Mouse (Mus musculus): ENCODE results near the gene Fam129c. TPM values are rescaled to one million over a fixed set of nuclear protein-coding genes. Genes with fewer than 3 reads are reported as not detected.

The Fam129c gene
- polyA plus RNA-seq, 1 experiment = 2.4 TPM

GRCm38 (mm10) chr8:71594324-71594722, 3.1 kb upstream of the Fam129c start:
- Histone ChIP-seq H3K4me3 (ENCODE audit: insufficient read depth, poor library complexity, severe bottlenecking) (no peak overlapping the region), H3K79me2 (ENCODE audit: control insufficient read depth, insufficient read depth) (peaks cover 22% of the 10 kb centered on the region), H3K36me3 (ENCODE audit: control insufficient read depth, insufficient read depth) (peaks cover 3% of the 10 kb centered on the region), H3K79me3 (ENCODE audit: low read depth) (peaks cover 10% of the 10 kb centered on the region), H3ac (ENCODE audit: control insufficient read depth, insufficient read length, low read depth) (no peak overlapping the region), H3K27me3 (ENCODE audit: control insufficient read depth, insufficient read depth, insufficient read length) (no peaks in the 10 kb centered on the region)
- TF ChIP-seq MAX (IDR thresholded peaks at IDR 0.05) (no peak), CTCF (IDR thresholded peaks at IDR 0.05; ENCODE audit: control insufficient read depth, insufficient read depth, insufficient read length) (no peak), FOSL1 (IDR thresholded peaks at IDR 0.05; ENCODE audit: insufficient read depth, low read length, poor library complexity, severe bottlenecking) (no peak), MYOG (IDR thresholded peaks at IDR 0.05; ENCODE audit: control insufficient read depth, extremely low read depth, insufficient read length) (no peak), MYOD1 (IDR thresholded peaks at IDR 0.05; ENCODE audit: control insufficient read depth, insufficient read length, low read depth) (no peak), CEBPB (IDR thresholded peaks at IDR 0.05; ENCODE audit: low read depth) (no peak), USF1 (IDR thresholded peaks at IDR 0.05; ENCODE audit: low read depth) (no peak)

GRCm38 (mm10) chr8:71595862-71596261, 1.6 kb upstream of the Fam129c start:
- Histone ChIP-seq H3K79me3 (ENCODE audit: low read depth) (peaks cover 10% of the 10 kb centered on the region), H3K36me3 (ENCODE audit: control insufficient read depth, insufficient read depth) (peaks cover 3% of the 10 kb centered on the region), H3ac (ENCODE audit: control insufficient read depth, insufficient read length, low read depth) (no peak overlapping the region), H3K4me3 (ENCODE audit: insufficient read depth, poor library complexity, severe bottlenecking) (no peak overlapping the region), H3K27me3 (ENCODE audit: control insufficient read depth, insufficient read depth, insufficient read length) (no peaks in the 10 kb centered on the region), H3K79me2 (ENCODE audit: control insufficient read depth, insufficient read depth) (peaks cover 22% of the 10 kb centered on the region)
- TF ChIP-seq MAX (IDR thresholded peaks at IDR 0.05) (peak; percentile 16), CTCF (IDR thresholded peaks at IDR 0.05; ENCODE audit: control insufficient read depth, insufficient read depth, insufficient read length) (peak; percentile 99), MYOD1 (IDR thresholded peaks at IDR 0.05; ENCODE audit: control insufficient read depth, insufficient read length, low read depth) (no peak)

- Histone ChIP-seq H3K79me3 (ENCODE audit: low read depth) (peaks cover 10% of the 10 kb centered on the region), H3K36me3 (ENCODE audit: control insufficient read depth, insufficient read depth) (peaks cover 3% of the 10 kb centered on the region), H3K4me3 (ENCODE audit: insufficient read depth, poor library complexity, severe bottlenecking) (no peak overlapping the region), H3ac (ENCODE audit: control insufficient read depth, insufficient read length, low read depth) (no peak overlapping the region), H3K27me3 (ENCODE audit: control insufficient read depth, insufficient read depth, insufficient read length) (no peaks in the 10 kb centered on the region), H3K79me2 (ENCODE audit: control insufficient read depth, insufficient read depth) (peaks cover 22% of the 10 kb centered on the region)
- no peak for TF ChIP-seq MYOG (IDR thresholded peaks at IDR 0.05; ENCODE audit: control insufficient read depth, extremely low read depth, insufficient read length)
- TF ChIP-seq FOSL1 (IDR thresholded peaks at IDR 0.05; ENCODE audit: insufficient read depth, low read length, poor library complexity, severe bottlenecking) = no peak
- no peak for TF ChIP-seq CTCF (IDR thresholded peaks at IDR 0.05; ENCODE audit: control insufficient read depth, insufficient read depth, insufficient read length)
- no peak for TF ChIP-seq MAX (IDR thresholded peaks at IDR 0.05)
- TF ChIP-seq CEBPB (IDR thresholded peaks at IDR 0.05; ENCODE audit: low read depth) = no peak
- TF ChIP-seq MYOD1 (IDR thresholded peaks at IDR 0.05; ENCODE audit: control insufficient read depth, insufficient read length, low read depth) = no peak
- TF ChIP-seq USF1 (IDR thresholded peaks at IDR 0.05; ENCODE audit: low read depth) = no peak
Measured at GRCm38 (mm10) chr8:71596384-71596783, 1.1 kb upstream of the Fam129c start.

GRCm38 (mm10) chr8:71596798-71597197, 650 bp upstream of the Fam129c start:
- TF ChIP-seq CTCF (IDR thresholded peaks at IDR 0.05; ENCODE audit: control insufficient read depth, insufficient read depth, insufficient read length) = no peak
- TF ChIP-seq USF1 (IDR thresholded peaks at IDR 0.05; ENCODE audit: low read depth) = no peak
- TF ChIP-seq MAX (IDR thresholded peaks at IDR 0.05) = no peak
- TF ChIP-seq MYOD1 (IDR thresholded peaks at IDR 0.05; ENCODE audit: control insufficient read depth, insufficient read length, low read depth) = no peak
- TF ChIP-seq FOSL1 (IDR thresholded peaks at IDR 0.05; ENCODE audit: insufficient read depth, low read length, poor library complexity, severe bottlenecking) = no peak
- TF ChIP-seq MYOG (IDR thresholded peaks at IDR 0.05; ENCODE audit: control insufficient read depth, extremely low read depth, insufficient read length) = no peak
- TF ChIP-seq CEBPB (IDR thresholded peaks at IDR 0.05; ENCODE audit: low read depth) = no peak
- no peak overlapping the region for H3K4me3 ChIP-seq (ENCODE audit: insufficient read depth, poor library complexity, severe bottlenecking)
- H3K36me3 ChIP-seq (ENCODE audit: control insufficient read depth, insufficient read depth) = peaks cover 3% of the 10 kb centered on the region
- H3K79me3 ChIP-seq (ENCODE audit: low read depth) = peaks cover 10% of the 10 kb centered on the region
- peaks cover 22% of the 10 kb centered on the region for H3K79me2 ChIP-seq (ENCODE audit: control insufficient read depth, insufficient read depth)
- no peaks in the 10 kb centered on the region for H3K27me3 ChIP-seq (ENCODE audit: control insufficient read depth, insufficient read depth, insufficient read length)
- H3ac ChIP-seq (ENCODE audit: control insufficient read depth, insufficient read length, low read depth) = no peak overlapping the region

- TF ChIP-seq MAX (IDR thresholded peaks at IDR 0.05) (no peak), CEBPB (IDR thresholded peaks at IDR 0.05; ENCODE audit: low read depth) (no peak), FOSL1 (IDR thresholded peaks at IDR 0.05; ENCODE audit: insufficient read depth, low read length, poor library complexity, severe bottlenecking) (no peak), USF1 (IDR thresholded peaks at IDR 0.05; ENCODE audit: low read depth) (no peak), MYOD1 (IDR thresholded peaks at IDR 0.05; ENCODE audit: control insufficient read depth, insufficient read length, low read depth) (no peak), MYOG (IDR thresholded peaks at IDR 0.05; ENCODE audit: control insufficient read depth, extremely low read depth, insufficient read length) (no peak), CTCF (IDR thresholded peaks at IDR 0.05; ENCODE audit: control insufficient read depth, insufficient read depth, insufficient read length) (no peak)
- Histone ChIP-seq H3K79me2 (ENCODE audit: control insufficient read depth, insufficient read depth) (peaks cover 7% of the 10 kb centered on the region), H3K4me3 (ENCODE audit: insufficient read depth, poor library complexity, severe bottlenecking) (no peak overlapping the region), H3K36me3 (ENCODE audit: control insufficient read depth, insufficient read depth) (peaks cover 3% of the 10 kb centered on the region), H3K79me3 (ENCODE audit: low read depth) (peaks cover under 1% of the 10 kb centered on the region), H3ac (ENCODE audit: control insufficient read depth, insufficient read length, low read depth) (no peak overlapping the region), H3K27me3 (ENCODE audit: control insufficient read depth, insufficient read depth, insufficient read length) (no peaks in the 10 kb centered on the region)
Measured at GRCm38 (mm10) chr8:71598375-71598774, 927 bp downstream of the Fam129c start.

- TF ChIP-seq USF1 (IDR thresholded peaks at IDR 0.05; ENCODE audit: low read depth) = no peak
- TF ChIP-seq MYOG (IDR thresholded peaks at IDR 0.05; ENCODE audit: control insufficient read depth, extremely low read depth, insufficient read length) = no peak
- TF ChIP-seq CEBPB (IDR thresholded peaks at IDR 0.05; ENCODE audit: low read depth) = no peak
- TF ChIP-seq CTCF (IDR thresholded peaks at IDR 0.05; ENCODE audit: control insufficient read depth, insufficient read depth, insufficient read length) = no peak
- TF ChIP-seq MAX (IDR thresholded peaks at IDR 0.05) = no peak
- TF ChIP-seq FOSL1 (IDR thresholded peaks at IDR 0.05; ENCODE audit: insufficient read depth, low read length, poor library complexity, severe bottlenecking) = no peak
- TF ChIP-seq MYOD1 (IDR thresholded peaks at IDR 0.05; ENCODE audit: control insufficient read depth, insufficient read length, low read depth) = no peak
- Histone ChIP-seq H3K36me3 (ENCODE audit: control insufficient read depth, insufficient read depth) (peaks cover 3% of the 10 kb centered on the region), H3K4me3 (ENCODE audit: insufficient read depth, poor library complexity, severe bottlenecking) (no peak overlapping the region), H3ac (ENCODE audit: control insufficient read depth, insufficient read length, low read depth) (no peak overlapping the region), H3K79me2 (ENCODE audit: control insufficient read depth, insufficient read depth) (peaks cover 2% of the 10 kb centered on the region), H3K79me3 (ENCODE audit: low read depth) (no peaks in the 10 kb centered on the region), H3K27me3 (ENCODE audit: control insufficient read depth, insufficient read depth, insufficient read length) (no peaks in the 10 kb centered on the region)
Measured at GRCm38 (mm10) chr8:71598841-71599240, 1.4 kb downstream of the Fam129c start.

Data from C2C12 (cell line).